Mouse (Mus musculus): ENCODE data around the gene Miga2. TPM values are rescaled to one million over a fixed set of nuclear protein-coding genes. Genes with fewer than 3 reads are reported as not detected.

The Miga2 gene
- total and polyA plus RNA-seq, 2 experiments from 2014 or later = 28.6 to 70.8 TPM

- no peak for DNase-seq
- H3K9ac ChIP-seq = no peak overlapping the region
- no peaks in the 10 kb centered on the region for H3K9me3 ChIP-seq (ENCODE audit: low read length)
- TF ChIP-seq CTCF (IDR thresholded peaks at IDR 0.05; ENCODE audit: low read depth) = no peak
- no peak overlapping the region for H3K4me2 ChIP-seq (ENCODE audit: low read depth)
- peaks cover 32% of the 10 kb centered on the region for H3K36me3 ChIP-seq (ENCODE audit: insufficient read depth)
- WGBS = 89% methylated on average over 4 of the region's 4 CpGs
- no peak overlapping the region for H3K4me3 ChIP-seq (ENCODE audit: low read depth, low read length)
- no peaks in the 10 kb centered on the region for H3K27me3 ChIP-seq (ENCODE audit: insufficient read depth, low read length)
- no peak overlapping the region for H3K27ac ChIP-seq (ENCODE audit: low read depth, low read length)
- no peak for ATAC-seq
- no peaks in the 10 kb centered on the region for H3K4me1 ChIP-seq (ENCODE audit: insufficient read depth)
These were observed 21.6 kb downstream of the Miga2 start for GRCm38 (mm10) chr2:30385591-30385990.

GRCm38 (mm10) chr2:30386913-30387312 is 22.9 kb downstream of the Miga2 start:
- H3K27me3 ChIP-seq (ENCODE audit: insufficient read depth, low read length) = no peaks in the 10 kb centered on the region
- WGBS = 86% methylated on average over 9 of the region's 9 CpGs
- no peak overlapping the region for H3K9ac ChIP-seq
- no peak overlapping the region for H3K4me2 ChIP-seq (ENCODE audit: low read depth)
- no peaks in the 10 kb centered on the region for H3K4me1 ChIP-seq (ENCODE audit: insufficient read depth)
- ATAC-seq (no peak), DNase-seq (no peak)
- TF ChIP-seq CTCF (IDR thresholded peaks at IDR 0.05; ENCODE audit: low read depth) = no peak
- H3K36me3 ChIP-seq (ENCODE audit: insufficient read depth) = peaks cover 22% of the 10 kb centered on the region
- no peak overlapping the region for H3K4me3 ChIP-seq (ENCODE audit: low read depth, low read length)
- H3K9me3 ChIP-seq (ENCODE audit: low read length) = no peaks in the 10 kb centered on the region
- no peak overlapping the region for H3K27ac ChIP-seq (ENCODE audit: low read depth, low read length)

- H3K27ac ChIP-seq (ENCODE audit: low read depth, low read length) = no peak overlapping the region
- H3K27me3 ChIP-seq (ENCODE audit: insufficient read depth, low read length) = no peaks in the 10 kb centered on the region
- no peak overlapping the region for H3K4me2 ChIP-seq (ENCODE audit: low read depth)
- WGBS = 80% methylated on average over 2 of the region's 2 CpGs
- 0 out of 2 replicates have a peak, but pooled peaks have one; percentile 8 for TF ChIP-seq CTCF (IDR thresholded peaks at IDR 0.05; ENCODE audit: low read depth)
- no peak for ATAC-seq
- H3K36me3 ChIP-seq (ENCODE audit: insufficient read depth) = peaks cover 9% of the 10 kb centered on the region; the same call in 1 of the 2 replicates
- H3K4me3 ChIP-seq (ENCODE audit: low read depth, low read length) = no peak overlapping the region
- no peak for DNase-seq
- H3K9me3 ChIP-seq (ENCODE audit: low read length) = no peaks in the 10 kb centered on the region
- H3K9ac ChIP-seq = no peak overlapping the region
- peaks cover 9% of the 10 kb centered on the region for H3K4me1 ChIP-seq (ENCODE audit: insufficient read depth)
These were observed 25.0 kb downstream of the Miga2 start for GRCm38 (mm10) chr2:30389000-30389399.

- H3K27ac ChIP-seq (ENCODE audit: low read depth, low read length) = peak within 1 kb of the TSS; percentile 93
- peak; percentile 12; the same call in 1 of the 2 replicates for TF ChIP-seq CTCF (IDR thresholded peaks at IDR 0.05; ENCODE audit: low read depth)
- H3K4me1 ChIP-seq (ENCODE audit: insufficient read depth) = peaks cover 9% of the 10 kb centered on the region
- WGBS = 2% methylated on average over 40 of the region's 40 CpGs
- peak within 1 kb of the TSS; percentile 85 for H3K4me3 ChIP-seq (ENCODE audit: low read depth, low read length)
- peak within 1 kb of the TSS; percentile 98 for H3K4me2 ChIP-seq (ENCODE audit: low read depth)
- peak within 1 kb of the TSS; percentile 74 for H3K9ac ChIP-seq
- no peaks in the 10 kb centered on the region for H3K9me3 ChIP-seq (ENCODE audit: low read length)
- H3K36me3 ChIP-seq (ENCODE audit: insufficient read depth) = peaks cover 22% of the 10 kb centered on the region
- DNase-seq = peak; percentile 99
- ATAC-seq = peak; percentile 99
- H3K27me3 ChIP-seq (ENCODE audit: insufficient read depth, low read length) = no peaks in the 10 kb centered on the region
These were observed 28.1 kb downstream of the Miga2 start, which contains the start of gene Dolpp1 for GRCm38 (mm10) chr2:30392114-30392576. Gene Dolpp1 (plus strand): TSS chr2:30392254.

GRCm38 (mm10) chr2:30392577-30393369 is 28.7 kb downstream of the Miga2 start:
- DNase-seq (peak; percentile 95), ATAC-seq (peak; percentile 82)
- no peaks in the 10 kb centered on the region for H3K9me3 ChIP-seq (ENCODE audit: low read length)
- H3K27ac ChIP-seq (ENCODE audit: low read depth, low read length) = peak overlapping the region; percentile 93
- 5% methylated on average over 52 of the region's 54 CpGs for WGBS
- TF ChIP-seq CTCF (IDR thresholded peaks at IDR 0.05; ENCODE audit: low read depth) = no peak
- peak overlapping the region; percentile 98 for H3K4me2 ChIP-seq (ENCODE audit: low read depth)
- H3K36me3 ChIP-seq (ENCODE audit: insufficient read depth) = peaks cover 29% of the 10 kb centered on the region
- H3K27me3 ChIP-seq (ENCODE audit: insufficient read depth, low read length) = no peaks in the 10 kb centered on the region
- H3K4me3 ChIP-seq (ENCODE audit: low read depth, low read length) = peak overlapping the region; percentile 85
- H3K4me1 ChIP-seq (ENCODE audit: insufficient read depth) = peaks cover 9% of the 10 kb centered on the region
- peak overlapping the region; percentile 74 for H3K9ac ChIP-seq

GRCm38 (mm10) chr2:30393370-30393656 is 29.3 kb downstream of the Miga2 start:
- peaks cover 9% of the 10 kb centered on the region for H3K4me1 ChIP-seq (ENCODE audit: insufficient read depth)
- H3K9ac ChIP-seq = peak overlapping the region; percentile 74
- H3K4me3 ChIP-seq (ENCODE audit: low read depth, low read length) = peak overlapping the region; percentile 85
- H3K36me3 ChIP-seq (ENCODE audit: insufficient read depth) = peaks cover 34% of the 10 kb centered on the region
- DNase-seq = no peak
- H3K27ac ChIP-seq (ENCODE audit: low read depth, low read length) = 0 out of 2 replicates have a peak overlapping the region, but pooled peaks have one; percentile 93
- WGBS = 58% methylated on average over 1 of the region's 1 CpGs
- H3K9me3 ChIP-seq (ENCODE audit: low read length) = no peaks in the 10 kb centered on the region
- peak overlapping the region; percentile 98 for H3K4me2 ChIP-seq (ENCODE audit: low read depth)
- ATAC-seq = no peak
- TF ChIP-seq CTCF (IDR thresholded peaks at IDR 0.05; ENCODE audit: low read depth) = no peak
- H3K27me3 ChIP-seq (ENCODE audit: insufficient read depth, low read length) = no peaks in the 10 kb centered on the region

- Histone ChIP-seq H3K9ac (no peak overlapping the region), H3K36me3 (ENCODE audit: insufficient read depth) (peaks cover 49% of the 10 kb centered on the region), H3K4me2 (ENCODE audit: low read depth) (no peak overlapping the region), H3K27me3 (ENCODE audit: insufficient read depth, low read length) (no peaks in the 10 kb centered on the region), H3K9me3 (ENCODE audit: low read length) (no peaks in the 10 kb centered on the region), H3K4me1 (ENCODE audit: insufficient read depth) (peaks cover 9% of the 10 kb centered on the region), H3K4me3 (ENCODE audit: low read depth, low read length) (no peak overlapping the region), H3K27ac (ENCODE audit: low read depth, low read length) (no peak overlapping the region)
- TF ChIP-seq CTCF (IDR thresholded peaks at IDR 0.05; ENCODE audit: low read depth) = no peak
- DNase-seq (no peak), ATAC-seq (no peak)
- 93% methylated on average over 7 of the region's 7 CpGs for WGBS
These were observed 31.7 kb downstream of the Miga2 start for GRCm38 (mm10) chr2:30395757-30396156.

Measured in forebrain, postnatal 0 days (tissue).